Mouse (Mus musculus): ENCODE data around the gene Rnf39.
A peak's percentile ranks its signal among the peaks of the same experiment; 100 is the strongest.

Gene Rnf39

DNA sequence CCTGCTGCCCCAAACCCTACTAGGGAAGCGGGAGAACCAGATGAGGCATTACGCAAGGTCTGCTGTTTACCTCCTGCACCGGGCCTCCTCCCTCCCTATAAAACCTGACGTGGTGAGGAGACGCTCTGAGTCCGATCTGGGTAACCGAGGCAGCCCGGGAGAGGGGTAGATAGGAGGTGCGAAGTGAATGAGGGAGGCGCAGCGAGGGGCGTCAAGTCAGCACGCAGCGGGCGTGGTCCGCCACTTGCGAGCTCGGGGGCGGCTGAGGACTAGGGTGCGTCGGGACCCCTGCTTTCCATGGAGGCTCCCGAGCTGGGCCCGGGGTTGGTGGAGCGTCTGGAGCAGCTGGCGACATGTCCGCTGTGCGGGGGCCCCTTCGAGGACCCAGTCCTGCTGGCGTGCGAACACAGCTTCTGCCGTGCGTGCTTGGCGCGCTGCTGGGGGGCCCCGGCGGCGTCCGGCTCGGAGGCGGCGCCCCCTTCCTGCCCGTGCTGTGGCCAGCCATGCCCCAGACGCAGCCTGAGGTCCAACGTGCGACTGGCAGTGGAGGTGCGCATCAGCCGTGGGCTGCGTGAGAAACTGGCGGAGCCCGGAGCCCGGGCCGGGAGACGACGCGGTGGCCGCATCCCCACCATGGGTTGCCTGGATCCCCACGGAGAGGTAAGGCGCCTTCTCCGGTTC is at the start of gene Rnf39:
TSS of gene Rnf39 (plus strand) at position 128 of the 681 bp plus-strand sequence.
- peak; percentile 74 for DNase-seq

DNA sequence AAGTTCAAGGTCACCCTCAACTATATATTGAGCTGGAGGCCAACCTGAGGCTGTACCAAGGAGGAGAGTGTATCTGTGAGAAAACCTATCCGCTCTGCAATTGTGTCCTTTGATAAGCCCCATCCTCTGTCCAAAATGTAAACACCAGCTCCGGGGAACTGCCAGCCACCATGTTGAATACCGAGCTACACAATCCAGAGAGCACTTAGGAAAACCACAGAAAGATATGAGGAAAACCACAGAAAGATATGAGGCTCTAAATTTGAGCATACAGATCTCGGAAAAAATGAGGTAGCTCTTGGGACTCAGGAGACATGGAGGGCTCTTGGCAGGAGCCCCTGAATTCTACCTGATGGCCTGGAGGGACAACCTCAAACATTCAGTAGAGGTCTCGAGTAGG is 49.3 kb upstream of the Rnf39 start:
- DNase-seq: no peak

DNA sequence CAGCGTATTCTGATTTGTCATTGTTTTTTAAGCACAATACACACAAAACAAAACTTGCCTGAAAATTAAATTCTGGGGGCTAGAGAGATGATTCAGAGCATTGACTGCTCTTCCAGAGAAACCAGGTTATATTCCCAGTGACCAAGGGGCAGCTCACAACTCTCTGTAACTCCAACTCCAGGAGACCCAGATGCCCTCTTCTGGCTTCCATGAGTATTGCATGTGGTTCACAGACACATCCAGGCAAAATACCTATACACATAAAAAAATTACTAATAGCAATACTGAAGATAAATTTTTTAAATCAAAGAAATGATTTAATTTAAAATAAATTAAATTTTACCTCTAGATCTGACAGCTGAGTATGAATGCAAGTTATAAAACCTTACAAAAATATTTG is 46.1 kb upstream of the Rnf39 start:
- no peak for DNase-seq

- no peak for DNase-seq
These were observed 45.7 kb upstream of the Rnf39 start for GRCm38 (mm10) chr17:36897065-36897464.

DNA sequence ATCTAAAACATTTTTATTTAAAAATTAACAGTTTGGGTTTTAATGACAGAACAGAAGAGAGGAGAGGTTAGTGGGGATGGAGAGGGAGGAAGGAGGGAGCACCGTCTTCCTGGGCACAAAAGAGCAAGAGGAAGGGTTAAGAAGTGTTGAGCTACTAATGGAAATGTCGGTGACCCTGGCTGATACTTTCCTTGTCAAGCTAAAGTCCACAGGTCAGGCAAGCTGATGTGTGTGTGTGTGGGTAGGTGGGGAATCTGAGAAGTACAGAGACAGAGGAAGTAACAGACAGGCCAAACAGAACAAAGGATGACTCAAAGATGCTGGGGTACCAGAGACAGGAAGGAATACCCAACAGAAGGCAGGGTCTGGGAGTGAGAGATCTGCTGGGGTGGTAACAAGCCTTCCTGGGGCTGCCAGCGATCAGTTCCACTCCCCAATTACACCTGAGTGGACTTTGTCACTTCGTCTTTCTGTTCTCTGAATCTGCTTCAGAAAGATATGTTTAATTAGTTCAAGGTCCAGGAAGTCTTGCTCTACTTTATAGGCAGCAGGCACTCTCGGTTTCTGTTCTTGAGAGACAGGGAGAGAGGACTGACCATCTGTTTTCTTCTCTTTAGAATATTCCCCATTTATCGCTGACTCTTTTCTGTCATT is 45.0 kb upstream of the Rnf39 start, which contains the start of gene Trim31:
TSS of gene Trim31 (plus strand) at position 567 of the 654 bp plus-strand sequence.
- no peak for DNase-seq

DNA sequence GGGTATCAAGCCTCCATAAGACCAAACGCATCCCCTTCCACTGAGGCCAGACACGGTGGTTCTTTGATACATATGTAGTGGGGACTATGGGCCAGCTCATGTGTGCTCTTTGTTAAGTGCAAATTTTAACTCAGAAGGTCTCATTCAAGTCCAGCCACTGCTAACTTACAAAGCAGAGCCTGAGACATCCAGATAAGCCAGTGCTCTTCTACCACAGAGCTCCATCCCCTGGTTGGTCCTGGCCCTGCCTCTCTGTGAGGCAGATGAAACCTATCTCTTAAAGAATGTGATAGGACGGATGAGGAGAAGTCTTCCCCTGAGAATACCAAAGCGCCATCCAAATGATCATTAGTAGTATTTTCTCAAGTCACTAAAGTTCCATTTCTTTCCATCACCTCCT is 43.3 kb upstream of the Rnf39 start:
- DNase-seq: no peak

DNA sequence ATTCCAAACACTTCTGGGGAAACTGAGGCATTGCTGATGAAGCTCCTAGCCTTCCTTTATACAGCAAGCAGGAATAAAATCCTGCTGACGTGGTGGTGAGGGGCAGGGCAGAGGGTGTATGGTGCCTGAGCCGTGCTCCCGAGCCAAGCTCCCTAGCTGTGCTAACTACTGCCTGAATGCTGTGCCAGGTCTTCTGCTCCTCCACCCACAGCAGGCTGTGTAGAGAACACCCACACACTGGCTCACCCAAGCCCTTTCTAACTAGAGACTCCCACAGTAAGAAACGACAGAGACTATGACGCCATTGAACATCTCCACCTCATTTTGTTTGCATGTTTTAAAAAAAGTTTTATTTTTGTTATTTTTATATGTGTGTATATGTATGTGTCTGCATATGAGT is 42.7 kb upstream of the Rnf39 start:
- DNase-seq: no peak

- DNase-seq: no peak
These were observed 42.0 kb upstream of the Rnf39 start for GRCm38 (mm10) chr17:36900691-36901090.

GRCm38 (mm10) chr17:36903651-36904050 is 39.1 kb upstream of the Rnf39 start:
- DNase-seq: no peak

DNA sequence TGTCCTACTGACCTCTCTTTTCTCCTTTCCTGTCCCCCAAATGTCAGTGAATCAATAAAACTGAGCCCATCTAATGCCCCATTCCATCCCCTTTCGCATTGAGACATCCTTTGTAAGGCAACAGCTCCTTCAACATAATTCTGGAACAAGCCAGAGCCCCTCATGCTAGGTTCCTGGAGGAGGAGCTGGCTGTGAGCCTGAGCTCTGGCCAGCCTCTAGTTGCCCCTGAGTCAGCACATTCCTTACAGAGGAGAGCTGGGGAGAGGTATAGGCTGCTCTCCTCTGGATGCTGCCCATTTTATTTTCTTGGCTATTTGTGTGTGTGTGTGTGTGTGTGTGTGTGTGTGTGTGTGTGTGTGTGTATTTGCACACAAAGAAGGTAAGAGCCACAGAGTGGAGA is 34.5 kb upstream of the Rnf39 start:
- DNase-seq: no peak

GRCm38 (mm10) chr17:36909802-36910201 is 32.9 kb upstream of the Rnf39 start:
- DNase-seq: no peak

DNA sequence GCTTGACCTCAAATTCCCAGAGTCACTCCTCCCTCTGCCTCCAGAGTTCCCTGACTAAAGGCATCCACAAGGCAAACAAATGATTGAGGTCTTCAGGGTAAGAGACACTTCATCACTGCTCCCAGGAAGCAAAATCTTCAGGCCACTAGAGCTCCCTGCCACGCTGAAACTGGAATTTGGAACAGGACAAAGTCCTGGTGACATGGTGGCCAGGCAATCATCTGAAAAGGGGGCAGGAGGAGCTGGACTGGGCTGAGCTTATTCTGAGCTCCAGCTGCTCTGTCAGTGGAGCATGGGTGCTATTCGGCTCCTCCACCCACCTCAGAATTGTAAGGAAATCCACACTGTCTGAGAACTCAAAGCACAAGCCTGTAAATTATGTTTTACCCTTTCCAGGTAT is 30.7 kb upstream of the Rnf39 start:
- no peak for DNase-seq

- DNase-seq: peak; percentile 49
These were observed 28.6 kb upstream of the Rnf39 start for GRCm38 (mm10) chr17:36914108-36914507.

DNA sequence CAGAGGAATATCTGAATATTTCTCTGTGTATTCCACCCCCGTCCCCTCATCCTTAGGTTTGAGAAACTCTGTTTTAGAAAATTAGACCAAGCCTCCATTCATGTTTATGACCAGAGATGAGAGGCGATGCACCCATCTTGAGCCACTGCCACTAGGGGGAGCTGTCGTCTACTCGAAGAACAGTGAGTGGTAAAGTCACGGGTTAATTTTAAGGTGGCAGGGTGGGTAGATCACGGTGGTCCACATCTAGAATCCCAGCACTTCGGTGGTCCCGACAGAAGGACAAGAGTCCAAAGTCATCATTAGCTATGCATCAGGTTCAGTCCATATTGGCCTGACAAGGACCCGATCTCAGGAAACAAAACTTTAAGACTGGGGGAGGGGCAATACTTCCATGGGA is 27.6 kb upstream of the Rnf39 start:
- DNase-seq: peak; percentile 21

DNA sequence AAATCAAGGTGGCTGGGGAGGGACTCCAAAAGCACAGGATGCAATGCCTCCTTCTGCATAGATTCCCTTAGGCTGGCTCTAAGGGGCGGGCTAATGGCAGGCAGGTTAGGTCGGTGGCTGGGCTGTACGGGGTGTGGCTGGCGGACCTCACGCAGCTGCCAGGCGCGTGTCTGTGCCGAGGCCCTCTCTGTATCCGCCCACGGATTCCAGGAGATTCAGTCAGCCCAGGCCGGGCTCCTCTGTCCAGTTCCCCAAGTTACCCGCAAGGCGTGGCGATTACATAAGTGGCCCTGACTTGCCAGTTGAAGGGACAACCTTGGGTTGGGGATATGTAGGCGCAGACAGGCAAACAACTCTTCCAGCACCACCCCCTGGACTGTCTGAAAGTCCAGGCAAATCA is 22.5 kb upstream of the Rnf39 start:
- no peak for DNase-seq

DNA sequence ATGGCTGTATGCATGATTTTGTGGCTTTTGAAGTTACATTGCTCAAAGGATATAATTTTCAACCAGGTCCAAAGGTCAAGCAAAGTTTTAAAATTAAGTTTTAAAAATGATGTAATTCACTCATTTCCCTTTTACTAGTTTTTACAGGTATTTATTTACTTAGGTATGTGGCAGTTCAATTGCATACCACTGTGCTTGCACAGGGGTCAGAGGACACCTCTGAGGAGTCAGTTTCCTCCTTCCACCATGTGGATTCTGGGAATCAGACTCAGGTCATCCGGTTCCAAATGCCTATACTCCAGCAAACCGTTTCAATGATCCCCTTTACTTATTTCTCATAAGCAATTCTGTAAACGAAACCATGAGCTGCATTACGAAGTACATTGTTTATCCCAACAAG is 20.0 kb upstream of the Rnf39 start:
- no peak for DNase-seq

DNA sequence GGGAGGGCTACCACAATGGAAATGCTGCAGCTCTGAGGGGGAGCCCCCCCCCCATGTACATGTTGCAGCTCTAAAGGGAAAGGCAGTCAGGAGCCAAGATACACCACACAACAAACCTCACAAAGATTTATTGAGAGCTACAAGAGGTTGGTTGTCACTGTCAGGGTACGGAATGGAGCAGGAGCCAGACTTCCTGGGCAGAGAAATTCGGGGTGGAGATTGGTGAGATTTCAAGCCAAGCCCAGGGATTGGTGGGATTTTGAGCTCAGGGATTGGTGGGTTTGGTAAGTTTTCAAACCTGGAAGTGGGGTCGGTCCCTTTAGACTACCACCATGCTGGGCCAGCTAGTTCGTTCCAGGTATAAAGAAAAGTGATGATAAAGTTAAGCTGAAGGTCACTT is 19.2 kb upstream of the Rnf39 start:
- DNase-seq: no peak

- no peak for DNase-seq
These were observed 15.1 kb upstream of the Rnf39 start for GRCm38 (mm10) chr17:36927496-36928120.

DNA sequence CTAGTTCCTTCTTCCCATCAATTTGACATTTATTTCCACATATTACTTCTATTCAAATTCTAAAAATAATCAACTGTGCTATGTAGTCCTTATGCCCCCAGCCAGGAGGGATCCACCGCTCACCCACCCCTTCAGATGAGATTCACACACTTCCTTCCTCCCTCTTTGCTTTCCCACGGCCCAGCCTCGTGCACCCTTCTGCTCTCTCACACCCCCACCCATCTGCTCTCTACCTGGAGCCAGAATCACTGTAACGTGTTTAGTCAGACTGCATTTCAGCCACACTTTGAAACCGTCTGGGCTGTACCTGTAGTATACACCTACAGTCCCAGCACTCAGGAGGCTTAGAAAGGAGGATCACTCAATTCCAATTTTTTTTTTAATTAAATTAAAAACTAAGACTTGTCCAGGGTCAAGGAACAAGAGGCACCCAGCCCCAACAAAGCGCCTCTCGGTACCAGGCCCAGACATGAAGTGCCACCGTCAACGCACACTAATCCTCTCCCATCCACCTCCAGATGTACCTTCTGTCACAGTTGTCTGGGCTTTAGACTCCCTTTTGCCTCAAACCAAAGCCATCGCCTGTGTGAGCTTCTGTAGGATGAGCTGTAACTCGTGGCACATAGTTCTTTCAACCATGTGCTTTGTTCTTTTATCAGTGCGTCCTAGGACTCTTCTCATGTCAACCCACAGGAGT is 13.3 kb upstream of the Rnf39 start:
- DNase-seq: no peak

DNA sequence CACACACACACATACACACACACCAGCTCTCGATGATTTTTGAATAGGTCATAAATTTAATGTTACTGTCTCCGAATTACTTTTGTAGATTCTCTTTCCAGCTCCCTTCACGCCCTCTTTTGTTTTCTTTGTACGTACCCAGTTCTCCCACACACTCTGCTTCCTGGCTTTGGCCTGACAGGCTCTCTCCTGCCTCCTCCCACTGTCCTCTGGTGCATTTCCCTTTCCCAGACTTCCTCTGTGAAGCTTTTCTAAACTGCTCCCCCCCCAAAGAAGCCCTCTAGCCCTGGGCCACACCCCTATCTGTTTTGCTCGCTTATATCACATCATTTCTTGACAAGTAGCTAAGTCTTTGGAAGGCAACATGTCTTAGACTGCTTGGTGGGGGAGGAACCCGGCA is 12.5 kb upstream of the Rnf39 start:
- DNase-seq: no peak

DNA sequence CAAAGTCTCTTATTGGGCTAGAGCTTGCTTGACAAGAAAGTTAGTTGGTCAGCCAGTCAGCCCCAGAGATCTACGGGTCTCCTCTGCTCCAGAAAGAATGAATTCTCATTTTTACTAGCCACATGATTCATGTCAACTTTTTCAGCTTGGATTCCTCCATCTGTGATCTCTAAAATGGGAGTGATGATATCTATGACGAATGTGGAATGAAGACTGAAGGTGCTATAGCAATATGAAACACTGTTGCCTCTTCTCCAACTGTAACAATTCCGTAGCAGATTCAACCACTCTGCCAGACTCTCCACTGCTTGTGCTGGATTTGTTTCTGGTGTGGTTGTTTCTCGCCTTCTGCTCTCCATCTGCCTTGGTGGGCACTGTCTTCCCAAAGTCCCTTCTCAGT is 11.6 kb upstream of the Rnf39 start:
- DNase-seq: no peak

GRCm38 (mm10) chr17:36931806-36932205 is 10.9 kb upstream of the Rnf39 start:
- no peak for DNase-seq

DNA sequence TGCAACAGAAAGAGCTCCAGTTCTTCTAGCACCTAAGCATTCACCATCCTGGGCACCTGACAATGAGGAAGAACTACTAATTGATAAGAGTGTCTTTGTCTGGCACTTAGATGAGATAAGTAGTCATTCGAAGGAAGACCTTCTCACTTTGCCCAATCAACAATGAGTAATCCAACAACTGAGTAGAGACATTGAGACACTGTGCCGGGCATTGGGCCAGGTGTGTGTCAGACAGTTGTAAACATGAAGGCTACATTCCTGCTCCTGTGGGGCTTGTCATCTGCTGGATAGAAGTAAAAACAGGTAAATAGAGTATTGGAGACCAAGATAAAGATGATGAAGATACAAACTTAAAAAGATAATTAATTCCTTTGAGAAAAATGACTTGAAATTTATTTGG is 4.7 kb upstream of the Rnf39 start:
- no peak for DNase-seq

DNA sequence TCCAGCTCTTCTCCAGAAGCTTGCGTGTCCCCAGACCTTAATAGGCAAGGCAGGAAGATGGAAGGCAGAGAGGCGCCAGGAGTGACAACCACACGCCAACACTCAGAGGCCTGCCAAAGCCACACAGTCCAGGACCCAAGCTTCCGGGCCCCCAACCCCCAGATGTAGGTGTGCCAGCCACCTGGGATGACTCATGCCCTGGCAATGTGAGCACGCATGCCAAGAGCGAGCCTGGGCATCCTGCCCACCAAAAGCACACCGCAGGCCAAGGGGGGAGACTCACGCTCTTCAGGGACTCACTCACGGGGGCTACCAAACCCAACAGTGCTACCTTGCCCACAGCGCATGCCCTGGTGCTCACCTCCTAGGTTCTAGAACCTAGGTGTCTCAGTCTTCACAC is 327 bp upstream of the Rnf39 start:
- peak; percentile 87 for DNase-seq
